Mouse (Mus musculus) lung, embryonic 15.5 days (tissue): ENCODE data around the gene Cds2. TPM values are rescaled to one million over a fixed set of nuclear protein-coding genes. Genes with fewer than 3 reads are reported as not detected.

Experiments
- ATAC-seq: fragments of 200-750 bp; cut with Nextera tagmentation; 2 replicates; pipeline ENCODE4 v1.8.0; 2017; ENCODE audit warnings: moderate number of reproducible peaks, borderline replicate concordance; ENCODE audit not compliant: low FRiP score, low TSS enrichment; ENCODE audit errors: extremely low read depth
- H3K27ac ChIP-seq: fragments of 300-500 bp; sonication (generic); 2 replicates; pipeline ENCODE4 v1.5.1; 2015; ENCODE audit warnings: moderate library complexity, mild to moderate bottlenecking, inconsistent platforms
- H3K27me3 ChIP-seq: fragments of 300-500 bp; sonication (generic); 2 replicates; pipeline ENCODE4 v1.6.1; 2015; ENCODE audit warnings: inconsistent platforms
- H3K36me3 ChIP-seq: fragments of 300-500 bp; sonication (generic); 2 replicates; pipeline ENCODE4 v1.6.1; 2015; ENCODE audit warnings: inconsistent platforms
- H3K4me1 ChIP-seq: fragments of 300-500 bp; sonication (generic); 2 replicates; pipeline ENCODE4 v1.6.1; 2015; ENCODE audit warnings: inconsistent platforms
- H3K4me2 ChIP-seq: fragments of 300-500 bp; sonication (generic); 2 replicates; pipeline ENCODE4 v1.6.1; 2015; ENCODE audit warnings: inconsistent platforms, mild to moderate bottlenecking, moderate library complexity
- H3K4me3 ChIP-seq: fragments of 300-500 bp; sonication (generic); 2 replicates; pipeline ENCODE4 v1.5.1; 2015; ENCODE audit warnings: mild to moderate bottlenecking, inconsistent platforms
- H3K9ac ChIP-seq: fragments of 300-500 bp; sonication (generic); 2 replicates; pipeline ENCODE4 v1.6.1; 2015; ENCODE audit warnings: inconsistent platforms
- H3K9me3 ChIP-seq: fragments of 300-500 bp; sonication (generic); 2 replicates; pipeline ENCODE4 v1.6.1; 2016; ENCODE audit warnings: inconsistent platforms
- WGBS: fragments of 180-500 bp; shearing (Covaris S2); methylation state at CpG from one replicate; pipeline ENCODE4 v1.1.7; 2015; 5-methylcytosine and 5-hydroxymethylcytosine counted together
- polyA plus RNA-seq: library from polyadenylated mRNA; unstranded; fragments of >200 nt; fragmentation: Nextera tagmentation; extraction: Ambion mirVana; gene quantifications from 2 replicates; pipeline ENCODE4 v1.2.1, GENCODE M21; 2015

Gene Cds2
- polyA plus RNA-seq, 1 experiment from 2014 or later, result 24.4 TPM

DNA sequence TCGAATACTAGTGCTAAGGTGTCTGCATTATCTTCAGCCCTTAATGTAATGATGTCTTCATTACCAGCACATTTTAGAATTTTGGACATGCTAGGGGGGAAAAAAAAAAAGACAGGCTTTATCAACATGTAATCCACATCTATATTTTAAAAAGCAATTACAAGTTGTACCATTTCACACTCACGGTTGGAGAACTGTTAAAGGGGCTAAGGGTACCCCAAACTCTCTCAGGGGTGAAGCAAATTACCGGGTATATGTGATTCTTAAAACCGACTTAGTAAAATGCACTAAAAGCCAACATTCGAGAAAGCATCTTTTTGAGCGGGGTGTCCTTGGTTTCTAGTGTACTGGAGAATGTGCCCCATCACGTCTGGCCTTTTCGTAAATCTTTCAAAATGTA lies 11.0 kb upstream of the Cds2 start:
- 5% methylated on average over 8 of the region's 8 CpGs for WGBS
- Histone ChIP-seq H3K27ac (peak overlapping the region; percentile 76; the same call in 1 of the 2 replicates), H3K27me3 (no peaks in the 10 kb centered on the region), H3K9ac (peak overlapping the region; percentile 54), H3K9me3 (no peaks in the 10 kb centered on the region), H3K36me3 (peaks cover 27% of the 10 kb centered on the region), H3K4me3 (peak overlapping the region; percentile 58), H3K4me1 (peaks cover 36% of the 10 kb centered on the region), H3K4me2 (peak overlapping the region; percentile 54)
- ATAC-seq, result no peak

DNA sequence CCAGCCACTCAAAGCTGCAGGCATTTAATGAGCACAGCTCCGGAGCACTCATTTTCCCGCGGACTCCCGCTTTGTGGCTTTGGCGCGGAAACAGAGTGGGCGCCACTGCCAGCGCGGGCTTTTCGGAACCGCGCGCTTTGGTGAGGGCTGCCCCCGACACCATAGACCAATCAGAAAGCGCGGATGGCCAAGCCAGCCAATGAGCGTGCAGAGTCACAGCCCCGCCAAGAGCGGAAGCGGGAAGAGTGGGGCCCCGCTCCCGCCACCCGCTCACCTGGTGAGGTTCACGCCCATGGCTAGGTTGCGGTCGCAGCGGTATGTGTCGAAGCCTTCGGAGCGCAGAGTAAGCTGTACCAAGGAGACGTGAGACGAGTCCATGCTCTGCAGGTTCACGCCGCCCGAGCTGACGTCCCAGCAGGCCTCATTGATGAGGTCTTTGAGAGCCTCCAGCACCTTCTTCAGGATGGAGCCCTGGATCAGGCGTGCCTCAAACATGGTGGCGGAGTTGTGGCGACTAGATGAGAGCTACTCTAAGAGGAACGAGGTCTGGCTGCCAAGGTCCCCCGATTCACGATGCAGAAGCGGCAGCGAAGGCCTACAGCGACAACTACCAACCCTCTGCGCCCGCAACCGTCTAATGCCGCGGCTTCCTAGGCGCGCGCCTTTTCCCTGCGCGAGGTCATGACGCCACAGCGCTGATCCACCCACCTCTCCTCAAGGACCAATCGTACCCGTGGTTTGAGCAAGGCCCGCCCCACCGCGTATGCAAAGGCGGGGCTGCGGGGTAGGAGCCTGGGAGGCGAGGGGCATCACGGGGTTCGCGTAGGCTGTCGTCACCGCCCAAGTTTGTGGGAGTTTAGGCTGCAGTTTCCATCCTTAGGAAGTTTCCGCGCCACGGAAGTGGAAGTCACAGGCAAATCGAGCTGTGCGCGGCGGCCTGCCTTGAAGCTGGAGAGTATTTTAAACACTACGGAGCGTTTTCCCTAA lies 10.1 kb upstream of the Cds2 start, which contains the start of gene Pcna:
Gene Pcna, minus strand, starts transcription at position 773 of the 987 bp plus-strand sequence.
- peak; percentile 100 for ATAC-seq
- H3K27me3 ChIP-seq, result no peaks in the 10 kb centered on the region
- no peaks in the 10 kb centered on the region for H3K9me3 ChIP-seq
- peak within 1 kb of the TSS; percentile 58 for H3K4me3 ChIP-seq
- peaks cover 27% of the 10 kb centered on the region for H3K36me3 ChIP-seq
- peak within 1 kb of the TSS; percentile 56 for H3K4me2 ChIP-seq
- H3K9ac ChIP-seq, result peak within 1 kb of the TSS; percentile 54
- peaks cover 34% of the 10 kb centered on the region for H3K4me1 ChIP-seq
- H3K27ac ChIP-seq, result peak within 1 kb of the TSS; percentile 76
- WGBS, result 0% methylated on average over 79 of the region's 79 CpGs

DNA sequence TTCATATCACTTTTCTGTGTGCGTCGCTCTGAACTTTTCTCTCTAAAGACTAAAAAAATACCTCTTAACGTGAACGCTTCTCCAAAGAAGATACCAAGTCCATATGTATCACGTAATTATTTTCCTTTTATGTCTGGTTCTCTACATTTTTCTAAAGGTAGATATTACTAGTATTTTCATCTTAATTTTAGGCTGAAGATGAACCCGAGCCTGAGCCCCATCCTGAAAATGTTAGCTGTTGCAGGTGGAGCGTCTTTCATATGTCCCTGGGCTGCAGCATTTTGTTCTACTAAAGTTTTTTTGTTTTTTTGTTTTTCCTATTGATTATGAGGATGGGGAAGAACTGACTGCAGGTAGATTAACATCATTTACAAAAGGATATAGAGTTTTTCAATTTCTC lies 9.3 kb upstream of the Cds2 start:
- Histone ChIP-seq H3K27ac (peak overlapping the region; percentile 76), H3K9me3 (no peaks in the 10 kb centered on the region), H3K27me3 (no peaks in the 10 kb centered on the region), H3K9ac (peak overlapping the region; percentile 21), H3K4me2 (peak overlapping the region; percentile 56), H3K4me3 (peak overlapping the region; percentile 58), H3K36me3 (peaks cover 23% of the 10 kb centered on the region), H3K4me1 (peaks cover 26% of the 10 kb centered on the region)
- 0% methylated on average over 7 of the region's 7 CpGs for WGBS
- ATAC-seq, result no peak

DNA sequence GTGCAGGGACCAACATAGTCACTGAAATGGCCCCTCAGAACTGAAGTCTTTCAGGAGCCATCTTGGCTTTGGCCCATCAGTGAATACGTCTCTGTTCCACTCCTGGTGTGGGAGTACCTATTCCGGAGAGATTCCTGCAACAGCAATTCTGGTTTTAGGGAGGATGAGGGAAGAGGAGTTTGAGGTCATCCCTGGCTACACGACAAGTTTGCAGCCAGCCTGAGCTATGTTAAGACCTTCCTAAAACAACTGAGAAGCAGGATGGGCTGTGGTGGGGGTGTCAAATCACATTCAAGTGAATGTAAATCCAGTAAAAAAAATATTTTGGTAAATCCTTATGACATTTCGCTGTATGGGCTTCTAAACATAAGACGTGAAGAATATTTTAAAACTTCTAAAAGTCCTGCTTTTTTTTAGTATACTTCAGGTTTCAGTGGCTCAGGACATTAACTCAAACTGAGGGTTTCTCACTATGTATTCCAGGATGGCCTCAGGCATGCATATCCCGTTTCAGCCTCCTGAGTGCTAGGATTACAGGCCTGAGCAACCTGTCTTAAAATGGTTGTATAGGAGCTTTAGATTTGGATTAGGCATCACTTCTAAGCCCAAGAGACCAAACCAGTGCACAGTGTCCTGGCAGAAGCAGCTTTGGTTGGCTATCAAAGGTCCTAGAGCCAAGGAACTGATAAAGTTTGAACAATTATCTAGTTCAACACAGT lies 5.4 kb upstream of the Cds2 start:
- WGBS, result 87% methylated on average over 6 of the region's 6 CpGs
- Histone ChIP-seq H3K9me3 (no peaks in the 10 kb centered on the region), H3K4me1 (peaks cover 4% of the 10 kb centered on the region; the same call in 1 of the 2 replicates), H3K36me3 (no peaks in the 10 kb centered on the region), H3K4me3 (no peak overlapping the region), H3K27me3 (no peaks in the 10 kb centered on the region), H3K4me2 (no peak overlapping the region), H3K27ac (no peak overlapping the region), H3K9ac (no peak overlapping the region)
- no peak for ATAC-seq

DNA sequence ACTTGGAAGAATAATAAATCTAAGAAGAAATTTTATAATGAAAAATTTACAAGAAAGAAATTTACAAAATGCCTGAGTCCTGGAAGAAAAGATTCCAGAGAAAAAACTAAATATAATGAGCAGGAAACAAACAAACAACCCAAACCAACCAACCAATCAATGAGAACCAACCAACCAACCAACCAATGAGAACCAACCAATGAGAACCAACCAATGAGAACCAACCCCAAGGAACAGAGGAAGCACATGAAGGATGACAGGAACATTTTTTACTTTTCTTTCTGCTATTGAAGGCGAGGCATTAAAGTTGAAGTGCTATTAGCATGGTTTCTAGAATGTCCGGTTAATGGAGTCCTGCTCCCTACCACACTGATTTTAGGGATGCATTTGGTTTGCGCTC lies 2.3 kb upstream of the Cds2 start:
- H3K9ac ChIP-seq, result no peak overlapping the region
- ATAC-seq, result no peak
- no peaks in the 10 kb centered on the region for H3K9me3 ChIP-seq
- H3K4me3 ChIP-seq, result no peak overlapping the region
- H3K27me3 ChIP-seq, result no peaks in the 10 kb centered on the region
- 84% methylated on average over 3 of the region's 3 CpGs for WGBS
- H3K4me1 ChIP-seq, result peaks cover 15% of the 10 kb centered on the region
- H3K36me3 ChIP-seq, result no peaks in the 10 kb centered on the region
- H3K27ac ChIP-seq, result no peak overlapping the region
- H3K4me2 ChIP-seq, result no peak overlapping the region

DNA sequence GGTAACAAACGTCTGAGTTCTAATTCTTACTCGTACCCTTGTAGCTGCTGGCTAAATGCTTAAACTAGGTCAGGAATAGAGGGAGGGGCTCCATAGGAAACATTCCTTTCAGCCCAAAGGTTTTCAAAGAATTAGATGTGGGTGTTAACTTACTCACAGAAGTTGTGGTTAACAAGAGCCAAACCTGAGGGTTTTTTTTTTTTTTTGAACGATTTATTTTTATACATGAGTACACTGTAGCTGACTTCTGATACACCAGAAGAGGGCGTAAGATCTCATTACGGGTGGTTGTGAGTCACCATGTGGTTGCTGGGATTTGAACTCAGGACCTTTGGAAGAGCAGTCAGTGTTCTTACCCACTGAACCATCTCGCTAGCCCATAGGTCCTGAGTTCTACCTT lies 773 bp upstream of the Cds2 start:
- peaks cover 15% of the 10 kb centered on the region for H3K4me1 ChIP-seq
- H3K9me3 ChIP-seq, result no peaks in the 10 kb centered on the region
- no peak overlapping the region for H3K9ac ChIP-seq
- no peak overlapping the region for H3K27ac ChIP-seq
- 70% methylated on average over 6 of the region's 6 CpGs for WGBS
- no peak for ATAC-seq
- H3K36me3 ChIP-seq, result no peaks in the 10 kb centered on the region
- peak overlapping the region; percentile 73; the same call in 1 of the 2 replicates for H3K4me2 ChIP-seq
- H3K27me3 ChIP-seq, result no peaks in the 10 kb centered on the region
- H3K4me3 ChIP-seq, result 0 out of 2 replicates have a peak overlapping the region, but pooled peaks have one; percentile 98

DNA sequence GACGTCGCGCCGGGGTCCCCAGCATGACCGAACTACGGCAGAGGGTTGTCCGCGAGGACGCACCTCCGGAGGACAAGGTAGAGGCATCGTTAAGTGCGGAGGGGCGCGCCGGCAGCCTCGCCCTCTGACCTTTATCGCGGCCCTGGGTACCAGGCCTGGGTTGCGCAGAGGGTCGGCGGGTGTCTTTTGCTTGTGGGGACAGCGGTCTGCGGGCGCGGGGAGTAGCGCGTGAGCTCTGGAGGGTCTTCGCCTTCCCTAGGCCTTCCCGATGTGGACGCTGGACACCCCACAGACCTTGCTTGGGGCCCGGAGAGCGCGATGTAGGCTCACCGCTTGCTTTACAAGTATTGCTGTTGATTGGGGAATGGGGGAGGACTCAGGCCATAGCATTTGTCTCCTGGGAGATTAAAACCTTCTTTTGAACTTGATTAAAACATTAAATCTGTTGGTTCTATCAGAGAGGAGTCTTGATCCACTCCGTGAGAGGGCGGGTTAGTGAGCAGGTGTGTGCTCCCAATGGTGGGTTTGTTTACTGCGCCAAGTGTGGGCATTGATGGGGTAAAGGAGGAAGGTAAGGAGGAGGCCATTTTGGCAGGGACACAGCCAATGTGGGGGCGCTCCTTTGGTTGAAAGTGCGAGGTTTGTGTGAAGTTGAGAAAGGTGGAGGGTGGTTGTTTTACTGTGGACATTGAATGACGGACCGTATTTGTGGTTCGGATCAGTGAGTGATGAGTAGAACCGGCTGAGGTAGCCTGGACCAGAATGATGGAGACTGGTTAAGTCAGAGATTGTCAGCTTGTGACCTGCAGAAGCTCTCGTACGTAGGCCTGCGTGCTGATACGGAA lies 695 bp downstream of the Cds2 start:
- Histone ChIP-seq H3K27ac (peak overlapping the region; percentile 77), H3K36me3 (no peaks in the 10 kb centered on the region), H3K4me1 (peaks cover 15% of the 10 kb centered on the region), H3K27me3 (no peaks in the 10 kb centered on the region), H3K4me2 (peak overlapping the region; percentile 73), H3K4me3 (peak overlapping the region; percentile 98), H3K9ac (peak overlapping the region; percentile 97), H3K9me3 (no peaks in the 10 kb centered on the region)
- ATAC-seq, result no peak
- 1% methylated on average over 47 of the region's 47 CpGs for WGBS

DNA sequence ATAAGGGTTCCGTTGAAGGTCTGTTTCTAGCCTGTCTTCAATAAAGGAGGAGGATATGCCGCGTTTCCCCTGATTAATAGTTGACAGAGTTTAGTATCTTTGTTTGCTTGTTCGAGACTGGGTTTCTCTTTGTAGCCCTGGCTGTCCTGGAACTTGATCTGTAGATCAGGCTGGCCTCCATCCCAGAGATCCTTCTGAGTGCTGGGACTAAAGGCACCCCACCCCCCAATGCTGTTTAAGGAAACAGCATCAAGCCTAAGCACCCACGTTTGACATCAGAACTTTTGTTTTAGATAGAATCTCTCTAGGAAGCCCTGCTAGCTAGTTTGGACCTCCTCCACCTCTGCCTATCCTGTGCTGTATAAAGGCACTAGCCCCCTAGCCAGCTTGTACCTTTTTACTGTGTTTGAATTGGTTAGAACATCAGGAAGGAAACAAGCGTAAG lies 1.3 kb downstream of the Cds2 start:
- H3K4me3 ChIP-seq, result peak overlapping the region; percentile 98
- H3K27ac ChIP-seq, result no peak overlapping the region
- WGBS, result 18% methylated on average over 6 of the region's 6 CpGs
- H3K4me1 ChIP-seq, result peaks cover 15% of the 10 kb centered on the region
- no peaks in the 10 kb centered on the region for H3K27me3 ChIP-seq
- H3K9me3 ChIP-seq, result no peaks in the 10 kb centered on the region
- ATAC-seq, result no peak
- H3K36me3 ChIP-seq, result no peaks in the 10 kb centered on the region
- H3K9ac ChIP-seq, result peak overlapping the region; percentile 97
- peak overlapping the region; percentile 73 for H3K4me2 ChIP-seq

DNA sequence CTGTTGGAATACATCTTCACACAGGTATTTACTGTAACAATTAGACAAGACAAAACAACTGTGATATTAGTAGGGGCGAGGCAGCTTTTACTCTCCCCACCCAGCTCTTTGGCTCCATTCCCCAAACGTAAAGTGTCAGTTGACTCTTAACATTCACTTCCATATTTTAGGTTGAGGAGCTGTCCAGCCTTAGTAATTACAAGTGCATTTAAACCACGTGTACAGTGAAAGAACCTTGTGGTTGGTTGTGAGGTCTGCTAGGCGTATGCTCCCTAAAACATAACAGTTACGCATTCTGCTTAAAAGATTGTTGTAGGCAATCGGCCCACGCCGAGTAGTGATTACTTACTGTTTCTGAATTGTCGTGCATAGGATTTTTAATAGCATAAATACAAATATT lies 2.2 kb downstream of the Cds2 start:
- Histone ChIP-seq H3K27ac (no peak overlapping the region), H3K9me3 (no peaks in the 10 kb centered on the region), H3K4me1 (peaks cover 18% of the 10 kb centered on the region), H3K27me3 (no peaks in the 10 kb centered on the region), H3K4me3 (no peak overlapping the region), H3K4me2 (peak overlapping the region; percentile 73; the same call in 1 of the 2 replicates), H3K36me3 (no peaks in the 10 kb centered on the region), H3K9ac (no peak overlapping the region)
- no peak for ATAC-seq
- WGBS, result 80% methylated on average over 9 of the region's 9 CpGs

DNA sequence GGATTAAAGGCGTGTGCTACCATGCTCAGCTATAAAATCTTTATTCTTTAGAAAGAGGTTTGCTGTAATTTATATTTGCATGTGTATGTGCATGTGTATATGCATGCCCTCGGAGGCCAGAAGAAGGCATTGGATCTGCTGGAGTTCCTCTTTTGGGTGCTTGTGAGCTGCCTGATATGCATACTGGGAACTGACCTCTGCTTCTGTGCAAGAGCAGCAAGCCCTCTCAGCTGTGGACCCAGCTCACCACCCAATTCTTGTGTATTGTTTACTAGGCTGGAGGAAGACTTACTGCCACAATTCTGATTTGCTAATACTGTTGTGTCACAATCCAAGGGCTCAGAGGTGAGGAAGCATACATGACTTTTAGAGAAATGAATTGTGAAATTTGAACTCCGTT lies 3.1 kb downstream of the Cds2 start:
- Histone ChIP-seq H3K9ac (no peak overlapping the region), H3K27me3 (no peaks in the 10 kb centered on the region), H3K36me3 (no peaks in the 10 kb centered on the region), H3K27ac (no peak overlapping the region), H3K4me1 (peaks cover 21% of the 10 kb centered on the region), H3K9me3 (no peaks in the 10 kb centered on the region), H3K4me2 (no peak overlapping the region), H3K4me3 (no peak overlapping the region)
- ATAC-seq, result no peak
- WGBS, result 88% methylated on average over 3 of the region's 3 CpGs

DNA sequence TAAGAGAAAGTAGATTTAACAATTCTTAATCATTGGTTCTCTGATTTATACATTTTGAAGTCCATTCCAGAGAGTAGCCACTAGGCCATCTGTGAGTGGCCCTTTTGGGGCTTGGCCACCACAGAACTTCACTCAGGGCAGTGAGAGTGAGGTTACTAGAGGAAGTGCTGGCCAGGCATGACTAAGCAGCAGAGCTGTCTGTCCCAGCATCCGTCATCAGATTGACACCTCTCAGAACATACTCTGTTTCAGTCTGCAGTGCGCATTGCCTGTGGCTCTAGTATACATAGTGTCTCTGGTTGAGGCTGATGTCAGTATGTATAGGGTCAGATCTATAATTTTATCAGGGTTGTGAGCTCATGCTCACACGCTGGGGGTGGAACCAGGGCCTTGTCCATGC lies 6.3 kb downstream of the Cds2 start:
- no peak overlapping the region for H3K27ac ChIP-seq
- H3K9ac ChIP-seq, result no peak overlapping the region
- ATAC-seq, result no peak
- H3K4me2 ChIP-seq, result no peak overlapping the region
- no peaks in the 10 kb centered on the region for H3K36me3 ChIP-seq
- H3K9me3 ChIP-seq, result no peaks in the 10 kb centered on the region
- H3K4me3 ChIP-seq, result no peak overlapping the region
- 81% methylated on average over 3 of the region's 3 CpGs for WGBS
- H3K4me1 ChIP-seq, result peaks cover 28% of the 10 kb centered on the region
- no peaks in the 10 kb centered on the region for H3K27me3 ChIP-seq
